Mouse (Mus musculus) subcutaneous adipose tissue, adult 2 months (tissue): ENCODE results near the gene Otogl. TPM values are rescaled to one million over a fixed set of nuclear protein-coding genes. Genes with fewer than 3 reads are reported as not detected.

Source experiments
- polyA plus RNA-seq: library from polyadenylated mRNA; depleted of rRNA; stranded (reverse); fragments of >200 nt; gene quantifications from 2 replicates; pipeline ENCODE4 v1.2.3, GENCODE M21; 2012; ENCODE audit warnings: low replicate concordance; rRNA removed

The Otogl gene
- polyA plus RNA-seq: 0.06 and 0.23 TPM in 2 replicates

GRCm38 (mm10) chr10:107912084-107912573 is at the start of gene Otogl:
Gene Otogl (minus strand): TSS chr10:107912134.

GRCm38 (mm10) chr10:107719806-107720205 is 192.1 kb downstream of the Otogl start, which contains the start of gene Ptprq:
Gene Ptprq (minus strand): TSS chr10:107720051.

Other genes starting within 250 kb of the Otogl start
- gene Ptprq, start 192.1 kb downstream of the Otogl start, polyA plus RNA-seq: 0.14 and 0.18 TPM in 2 replicates